Mouse (Mus musculus): ENCODE measurements around the gene Avil. TPM values are rescaled to one million over a fixed set of nuclear protein-coding genes. Genes with fewer than 3 reads are reported as not detected.
A peak's percentile ranks its signal among the peaks of the same experiment; 100 is the strongest.

The Avil gene
- polyA plus RNA-seq, 1 experiment from 2014 or later, result 0.58 TPM

- Histone ChIP-seq H3K36me3 (ENCODE audit: control insufficient read depth, insufficient read depth, low read length) (peaks cover 22% of the 10 kb centered on the region), H3K9me3 (ENCODE audit: control insufficient read depth, low read depth, low read length) (no peaks in the 10 kb centered on the region), H3K27me3 (ENCODE audit: control insufficient read depth, insufficient read depth, low read length) (no peaks in the 10 kb centered on the region), H3K27ac (ENCODE audit: low read length) (peak within 1 kb of the TSS; percentile 59; the same call in 1 of the 2 replicates), H3K4me3 (ENCODE audit: low read depth, low read length) (peak within 1 kb of the TSS; percentile 84), H3K4me2 (replicated peaks; ENCODE audit: low read depth, low read length) (peak within 1 kb of the TSS; percentile 85), H3K9ac (replicated peaks; ENCODE audit: low read depth, low read length) (peak within 1 kb of the TSS; percentile 71), H3K4me1 (ENCODE audit: control insufficient read depth, insufficient read depth, low read length) (no peaks in the 10 kb centered on the region)
- peak; percentile 88 for ATAC-seq (ENCODE audit: insufficient number of reproducible peaks, insufficient read depth, low FRiP score, low read depth)
- 5% methylated on average over 56 of the region's 56 CpGs for WGBS
Measured at GRCm38 (mm10) chr10:127030336-127031296, 30.1 kb downstream of the Avil start, which contains the start of gene Tsfm. Tsfm (minus strand) TSS chr10:127030840.

GRCm38 (mm10) chr10:127033301-127033741, 32.8 kb downstream of the Avil start:
- H3K27ac ChIP-seq (ENCODE audit: low read length), result no peak overlapping the region
- H3K4me3 ChIP-seq (ENCODE audit: low read depth, low read length), result no peak overlapping the region
- H3K9me3 ChIP-seq (ENCODE audit: control insufficient read depth, low read depth, low read length), result no peaks in the 10 kb centered on the region
- H3K9ac ChIP-seq (replicated peaks; ENCODE audit: low read depth, low read length), result no peak overlapping the region
- no peaks in the 10 kb centered on the region for H3K4me1 ChIP-seq (ENCODE audit: control insufficient read depth, insufficient read depth, low read length)
- no peak overlapping the region for H3K4me2 ChIP-seq (replicated peaks; ENCODE audit: low read depth, low read length)
- WGBS, result 73% methylated on average over 8 of the region's 8 CpGs
- ATAC-seq (ENCODE audit: insufficient number of reproducible peaks, insufficient read depth, low FRiP score, low read depth), result no peak
- peaks cover 4% of the 10 kb centered on the region for H3K36me3 ChIP-seq (ENCODE audit: control insufficient read depth, insufficient read depth, low read length)
- H3K27me3 ChIP-seq (ENCODE audit: control insufficient read depth, insufficient read depth, low read length), result no peaks in the 10 kb centered on the region

GRCm38 (mm10) chr10:127036273-127036672, 35.8 kb downstream of the Avil start:
- H3K27ac ChIP-seq (ENCODE audit: low read length), result no peak overlapping the region
- H3K27me3 ChIP-seq (ENCODE audit: control insufficient read depth, insufficient read depth, low read length), result no peaks in the 10 kb centered on the region
- no peak overlapping the region for H3K4me2 ChIP-seq (replicated peaks; ENCODE audit: low read depth, low read length)
- H3K9ac ChIP-seq (replicated peaks; ENCODE audit: low read depth, low read length), result no peak overlapping the region
- ATAC-seq (ENCODE audit: insufficient number of reproducible peaks, insufficient read depth, low FRiP score, low read depth), result no peak
- whole genome bisulfite sequencing, result 76% methylated on average over 12 of the region's 12 CpGs
- H3K4me1 ChIP-seq (ENCODE audit: control insufficient read depth, insufficient read depth, low read length), result no peaks in the 10 kb centered on the region
- no peak overlapping the region for H3K4me3 ChIP-seq (ENCODE audit: low read depth, low read length)
- H3K36me3 ChIP-seq (ENCODE audit: control insufficient read depth, insufficient read depth, low read length), result no peaks in the 10 kb centered on the region
- no peaks in the 10 kb centered on the region for H3K9me3 ChIP-seq (ENCODE audit: control insufficient read depth, low read depth, low read length)

- H3K27ac ChIP-seq (ENCODE audit: low read length), result no peak overlapping the region
- ATAC-seq (ENCODE audit: insufficient number of reproducible peaks, insufficient read depth, low FRiP score, low read depth), result no peak
- H3K4me3 ChIP-seq (ENCODE audit: low read depth, low read length), result no peak overlapping the region
- no peaks in the 10 kb centered on the region for H3K9me3 ChIP-seq (ENCODE audit: control insufficient read depth, low read depth, low read length)
- no peaks in the 10 kb centered on the region for H3K36me3 ChIP-seq (ENCODE audit: control insufficient read depth, insufficient read depth, low read length)
- H3K4me1 ChIP-seq (ENCODE audit: control insufficient read depth, insufficient read depth, low read length), result peaks cover under 1% of the 10 kb centered on the region; the same call in 1 of the 2 replicates
- no peak overlapping the region for H3K9ac ChIP-seq (replicated peaks; ENCODE audit: low read depth, low read length)
- WGBS, result 76% methylated on average over 12 of the region's 12 CpGs
- H3K4me2 ChIP-seq (replicated peaks; ENCODE audit: low read depth, low read length), result no peak overlapping the region
- no peaks in the 10 kb centered on the region for H3K27me3 ChIP-seq (ENCODE audit: control insufficient read depth, insufficient read depth, low read length)
Measured at GRCm38 (mm10) chr10:127037641-127038040, 37.1 kb downstream of the Avil start.

GRCm38 (mm10) chr10:127040569-127041214, 40.2 kb downstream of the Avil start:
- H3K36me3 ChIP-seq (ENCODE audit: control insufficient read depth, insufficient read depth, low read length), result peaks cover 2% of the 10 kb centered on the region; the same call in 1 of the 2 replicates
- 1% methylated on average over 20 of the region's 20 CpGs for WGBS
- no peak for ATAC-seq (ENCODE audit: insufficient number of reproducible peaks, insufficient read depth, low FRiP score, low read depth)
- H3K27ac ChIP-seq (ENCODE audit: low read length), result no peak overlapping the region; the same call in 1 of the 2 replicates
- H3K4me3 ChIP-seq (ENCODE audit: low read depth, low read length), result peak overlapping the region; percentile 72
- no peaks in the 10 kb centered on the region for H3K27me3 ChIP-seq (ENCODE audit: control insufficient read depth, insufficient read depth, low read length)
- no peaks in the 10 kb centered on the region for H3K9me3 ChIP-seq (ENCODE audit: control insufficient read depth, low read depth, low read length)
- peaks cover 5% of the 10 kb centered on the region for H3K4me1 ChIP-seq (ENCODE audit: control insufficient read depth, insufficient read depth, low read length)
- peak overlapping the region; percentile 99 for H3K4me2 ChIP-seq (replicated peaks; ENCODE audit: low read depth, low read length)
- H3K9ac ChIP-seq (replicated peaks; ENCODE audit: low read depth, low read length), result peak overlapping the region; percentile 60

- under 1% methylated on average over 28 of the region's 28 CpGs for WGBS
- H3K4me2 ChIP-seq (replicated peaks; ENCODE audit: low read depth, low read length), result peak within 1 kb of the TSS; percentile 99
- peak within 1 kb of the TSS; percentile 72 for H3K4me3 ChIP-seq (ENCODE audit: low read depth, low read length)
- peak within 1 kb of the TSS; percentile 52 for H3K27ac ChIP-seq (ENCODE audit: low read length)
- H3K27me3 ChIP-seq (ENCODE audit: control insufficient read depth, insufficient read depth, low read length), result no peaks in the 10 kb centered on the region
- H3K4me1 ChIP-seq (ENCODE audit: control insufficient read depth, insufficient read depth, low read length), result peaks cover 5% of the 10 kb centered on the region
- H3K9ac ChIP-seq (replicated peaks; ENCODE audit: low read depth, low read length), result peak within 1 kb of the TSS; percentile 60
- ATAC-seq (ENCODE audit: insufficient number of reproducible peaks, insufficient read depth, low FRiP score, low read depth), result peak; percentile 60; the same call in 1 of the 2 replicates
- peaks cover 2% of the 10 kb centered on the region; the same call in 1 of the 2 replicates for H3K36me3 ChIP-seq (ENCODE audit: control insufficient read depth, insufficient read depth, low read length)
- no peaks in the 10 kb centered on the region for H3K9me3 ChIP-seq (ENCODE audit: control insufficient read depth, low read depth, low read length)
Measured at GRCm38 (mm10) chr10:127041274-127041766, 40.8 kb downstream of the Avil start, which contains the start of the genes Mettl1 and Eef1akmt3. Mettl1 (plus strand) TSS chr10:127041414. Eef1akmt3 (minus strand) TSS chr10:127041513.

- WGBS, result under 1% methylated on average over 44 of the region's 44 CpGs
- peak overlapping the region; percentile 99 for H3K4me2 ChIP-seq (replicated peaks; ENCODE audit: low read depth, low read length)
- peaks cover 2% of the 10 kb centered on the region; the same call in 1 of the 2 replicates for H3K36me3 ChIP-seq (ENCODE audit: control insufficient read depth, insufficient read depth, low read length)
- H3K9me3 ChIP-seq (ENCODE audit: control insufficient read depth, low read depth, low read length), result no peaks in the 10 kb centered on the region
- H3K27ac ChIP-seq (ENCODE audit: low read length), result peak overlapping the region; percentile 52
- H3K4me3 ChIP-seq (ENCODE audit: low read depth, low read length), result peak overlapping the region; percentile 72
- peak overlapping the region; percentile 60 for H3K9ac ChIP-seq (replicated peaks; ENCODE audit: low read depth, low read length)
- peak; percentile 83 for ATAC-seq (ENCODE audit: insufficient number of reproducible peaks, insufficient read depth, low FRiP score, low read depth)
- no peaks in the 10 kb centered on the region for H3K27me3 ChIP-seq (ENCODE audit: control insufficient read depth, insufficient read depth, low read length)
- peaks cover 5% of the 10 kb centered on the region for H3K4me1 ChIP-seq (ENCODE audit: control insufficient read depth, insufficient read depth, low read length)
Measured at GRCm38 (mm10) chr10:127041774-127042338, 41.3 kb downstream of the Avil start.
